Mouse (Mus musculus) kidney, postnatal 36 days (tissue): ENCODE measurements around the gene Tbr1.

Experiments
- DNase-seq, 2 experiments: peaks; one replicate each; pipeline ENCODE4 v3.0.0; 2021 to 2022; ENCODE audit warnings: mixed read lengths in 2 of 2

Tbr1 gene

GRCm38 (mm10) chr2:61811507-61812421, 9.0 kb downstream of the Tbr1 start:
- DNase-seq = peak in 1 of 2 experiments; percentile 60

DNA sequence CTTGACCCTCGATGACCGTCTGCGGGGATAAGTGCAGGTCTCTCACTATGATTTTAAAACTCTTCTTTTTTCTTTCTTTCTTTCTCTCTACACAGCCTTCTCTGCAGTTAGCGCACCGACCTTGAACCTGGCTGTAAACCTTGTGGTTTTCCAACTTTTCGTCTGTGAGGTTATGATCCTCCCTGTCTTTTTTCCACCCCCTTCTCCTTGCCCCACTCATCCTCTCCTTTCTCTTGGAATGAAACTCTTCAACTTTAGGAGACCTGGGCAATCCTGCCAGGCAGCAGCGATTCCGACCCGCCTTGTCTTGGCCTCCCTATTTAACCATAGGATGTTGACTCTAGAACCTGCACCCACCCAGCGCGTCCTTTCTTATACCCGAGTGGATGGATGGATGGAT, 9.8 kb downstream of the Tbr1 start:
- DNase-seq = peak in 1 of 2 experiments; percentile 7

DNA sequence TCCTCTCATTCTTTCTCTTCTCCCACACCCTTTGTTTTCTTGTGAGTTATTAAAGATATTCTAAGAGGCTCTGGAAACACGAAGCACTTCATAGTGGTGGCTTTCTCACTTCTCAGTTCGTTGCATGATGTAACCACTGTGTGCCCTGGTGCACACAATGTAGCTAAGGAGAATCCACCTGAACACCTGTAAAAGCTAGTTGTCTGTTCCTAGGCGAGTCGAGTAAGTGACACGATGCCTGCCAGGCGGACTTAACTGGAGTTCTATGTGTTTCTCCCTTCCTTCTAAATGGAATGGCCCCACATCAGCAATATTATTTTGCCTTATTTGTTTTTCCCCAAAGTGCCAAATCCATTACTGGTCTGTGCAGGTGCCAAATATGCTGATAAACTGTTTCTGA, 10.4 kb downstream of the Tbr1 start:
- DNase-seq = peak in 1 of 2 experiments; percentile 3

- no peak for DNase-seq
These were observed 10.8 kb downstream of the Tbr1 start for GRCm38 (mm10) chr2:61813521-61813920.

GRCm38 (mm10) chr2:61814548-61815473, 12.1 kb downstream of the Tbr1 start:
- peak in 1 of 2 experiments; percentile 47 for DNase-seq

DNA sequence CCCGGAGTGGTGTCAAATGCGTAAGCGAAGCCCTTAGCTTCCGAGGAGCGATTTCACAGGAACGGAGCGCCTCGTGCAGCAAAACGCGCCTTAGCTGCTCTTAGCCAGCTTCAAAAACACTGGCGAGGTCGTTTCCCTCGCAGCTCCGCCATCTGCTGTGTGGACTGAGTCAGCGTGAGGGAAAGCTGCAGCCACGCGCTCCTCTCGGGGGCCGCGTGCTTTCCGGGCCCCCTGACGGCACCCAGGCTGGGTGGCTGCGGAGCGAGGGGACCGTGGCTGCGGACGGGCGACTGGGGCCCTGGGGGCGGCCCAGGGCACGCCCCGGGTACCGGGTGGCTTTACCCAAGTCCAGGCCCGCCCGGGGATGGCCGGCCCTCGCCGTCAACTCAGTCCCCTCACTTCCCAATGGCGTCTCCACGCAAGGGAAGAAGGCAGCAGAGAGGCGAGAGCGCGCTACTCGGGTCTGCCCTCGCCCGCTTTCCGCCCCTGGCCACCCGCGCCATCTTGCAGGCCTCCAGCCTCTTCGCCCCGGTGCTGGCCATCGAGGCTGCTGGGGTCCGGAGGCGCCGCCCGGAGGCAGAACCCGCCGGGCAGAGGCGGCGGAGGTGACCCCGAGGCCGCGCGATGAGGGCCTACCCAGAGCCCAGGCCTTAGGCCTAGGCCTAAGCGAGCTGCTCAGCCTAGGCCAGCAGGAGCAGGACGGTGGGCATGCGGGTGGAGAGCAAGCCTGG, 13.0 kb downstream of the Tbr1 start:
- peak in 1 of 2 experiments; percentile 14 for DNase-seq

GRCm38 (mm10) chr2:61818197-61818596, 15.5 kb downstream of the Tbr1 start:
- no peak for DNase-seq

- no peak for DNase-seq
These were observed 17.5 kb downstream of the Tbr1 start for GRCm38 (mm10) chr2:61820203-61820602.

GRCm38 (mm10) chr2:61823426-61824140, 20.9 kb downstream of the Tbr1 start:
- no peak for DNase-seq

GRCm38 (mm10) chr2:61837243-61837806, 34.6 kb downstream of the Tbr1 start:
- DNase-seq = no peak
